In the genomic region with DNA sequence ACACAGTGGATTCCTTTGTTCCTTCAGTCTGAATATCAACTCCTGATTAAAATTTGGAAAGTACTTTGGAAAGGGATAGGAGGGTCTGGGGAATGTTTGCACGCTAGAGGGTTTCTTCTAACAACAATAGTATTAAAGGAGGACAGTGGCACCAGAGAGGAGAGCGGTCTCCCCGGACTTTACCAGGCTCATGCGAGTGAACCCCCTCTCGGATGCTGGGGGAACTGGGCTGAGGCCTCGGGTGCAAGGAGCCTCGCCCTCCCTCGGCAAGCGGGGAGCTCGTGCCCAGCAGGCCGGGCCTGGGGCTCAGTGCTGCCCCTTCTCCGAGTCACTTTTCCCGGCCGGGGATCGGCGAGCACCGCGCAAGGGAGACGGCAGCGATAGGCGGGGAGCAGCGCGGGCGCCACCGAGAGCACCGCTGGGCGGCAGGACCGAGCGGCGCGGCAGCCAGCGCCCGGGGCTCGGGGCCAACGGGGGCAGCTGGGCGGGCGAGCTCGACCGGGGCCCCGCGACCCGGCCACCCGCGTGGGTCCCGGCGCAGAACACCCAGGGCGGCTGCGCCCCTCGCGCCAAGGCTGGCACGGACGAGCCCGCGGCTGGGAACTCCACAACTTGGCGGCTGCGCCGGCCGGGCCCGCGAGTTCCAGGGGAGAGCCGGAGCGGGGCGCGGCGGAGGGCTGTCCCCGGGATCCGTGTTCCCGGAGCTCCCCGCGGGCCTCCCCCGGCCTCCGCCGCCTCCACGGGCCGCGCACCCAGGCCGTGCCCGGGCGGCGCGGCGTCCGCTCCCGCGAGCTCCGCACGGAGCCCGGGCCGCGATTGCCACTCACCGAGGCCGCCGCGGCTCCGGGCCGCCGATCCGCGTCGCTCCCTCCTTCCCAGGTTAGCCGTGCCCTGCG, we compare ENCODE assay signal across 8 mouse cellular contexts. TPM values are rescaled to one million over a fixed set of nuclear protein-coding genes. Genes with fewer than 3 reads are reported as not detected.
DNase-seq lines count a peak whose midpoint lies in the region; ATAC-seq and TF ChIP-seq lines count a peak whose summit lies in the region.

No protein-coding gene starts in this region.

- intact Hi-C loops in left cerebral cortex, adult 2 months (cut with DNase I), result loop anchor here (2.0 to 5.0 kb wide), 6 partner anchors 80 to 643 kb away; partner anchors contain the start of gene Hspa13

- H3K4me3 ChIP-seq in hindbrain, embryonic 12.5 days, result peak overlapping the region; percentile 91
- peak overlapping the region; percentile 96 for H3K4me3 ChIP-seq in left cerebral cortex, adult 2 months
- peak overlapping the region; percentile 47 for H3K4me3 ChIP-seq in macrophage (ENCODE audit: inconsistent target)

- peak overlapping the region; percentile 96 for H3K9ac ChIP-seq in hindbrain, embryonic 12.5 days

- no peaks in the 10 kb centered on the region for H3K27me3 ChIP-seq in hindbrain, embryonic 12.5 days

- peak; percentile 54 for ATAC-seq in hindbrain, embryonic 12.5 days (ENCODE audit: low FRiP score)

- under 1% methylated on average over 78 of the region's 102 CpGs for WGBS in hindbrain, embryonic 12.5 days
- under 1% methylated on average over 79 of the region's 102 CpGs for WGBS in macrophage (ENCODE audit: missing documents)

- no peaks in the 10 kb centered on the region for H3K36me3 ChIP-seq in hindbrain, embryonic 12.5 days
- H3K36me3 ChIP-seq in macrophage (ENCODE audit: inconsistent target), result no peaks in the 10 kb centered on the region

- peak overlapping the region; percentile 67 for H3K4me2 ChIP-seq in hindbrain, embryonic 12.5 days (replicated peaks)

- DNase-seq in R1 (ENCODE audit: low read depth, low spot score), result peak; percentile 63
- DNase-seq in cerebellum, postnatal 10 days, result peak; percentile 79 to 83
- peak; percentile 18 to 56 for DNase-seq in frontal cortex, postnatal 14 days (ENCODE audit: low spot score in 2 of 2)
- peak; percentile 67 to 69 for DNase-seq in left cerebral cortex, adult 2 months (ENCODE audit: extremely low spot score in 1 of 2, low spot score in 2 of 2)
- DNase-seq in right cerebral cortex, postnatal 10 days (ENCODE audit: low spot score in 2 of 2), result peak; percentile 63 to 72
- DNase-seq in urinary bladder, postnatal 4 days (ENCODE audit: low spot score in 2 of 2), result peak; percentile 62 to 64

- peaks cover 48% of the 10 kb centered on the region for H3K79me2 ChIP-seq in macrophage (ENCODE audit: inconsistent target)

- H3K9me3 ChIP-seq in hindbrain, embryonic 12.5 days (replicated peaks), result no peaks in the 10 kb centered on the region

- peak; percentile 41 for TF ChIP-seq CTCF in left cerebral cortex, adult 2 months (IDR thresholded peaks at IDR 0.05)

- peaks cover 18% of the 10 kb centered on the region for H3K4me1 ChIP-seq in hindbrain, embryonic 12.5 days

- peak overlapping the region; percentile 99 for H3K27ac ChIP-seq in hindbrain, embryonic 12.5 days
- H3K27ac ChIP-seq in left cerebral cortex, adult 2 months, result peak overlapping the region; percentile 86
- H3K27ac ChIP-seq in macrophage, result no peak overlapping the region

RNA-seq across cellular contexts. Expression of gene Nrip1, which starts 1.3 kb away (rescaled TPM):
- polyA plus RNA-seq in hindbrain, embryonic 12.5 days (2016; fragmentation: Nextera tagmentation; extraction: Ambion mirVana), result 34.0 and 35.6 TPM in 2 replicates
- 10 to 100 TPM; 53.4 to 54.3 TPM for total RNA-seq in left cerebral cortex, adult 2 months (2021)
- total RNA-seq in macrophage (2018; cell fraction: chromatin; rRNA removed), result 100 to 1,000 TPM in 1 of 26 experiments, 10 to 100 TPM in 25; 42.6 to 104 (median 62.6) TPM
- total RNA-seq in macrophage (2018; cell fraction: cytosol; rRNA removed), result 10 to 100 TPM; 13.2 to 22.2 (median 15.7) TPM
- total RNA-seq in macrophage (2018; cell fraction: nucleus; rRNA removed), result 10 to 100 TPM; 28.7 to 85.8 (median 44.0) TPM
- 5.8 to 6.5 TPM (median 6.0 TPM) in 3 replicates for polyA plus RNA-seq in macrophage (2018)
